Mouse (Mus musculus) c-Kit-positive CD71-positive TER-119-negative erythroid progenitor cells, embryonic 14.5 days (primary cell): ENCODE measurements around the gene Daglb.
A peak's percentile ranks its signal among the peaks of the same experiment; 100 is the strongest.
"Not testable (repeated sequence)": the region's sequence is repeated elsewhere in the genome, so short reads cannot be mapped to it uniquely, and the experiment has no call there.

Experiments
- DNase-seq: peaks from one replicate; pipeline ENCODE4 v3.0.0-alpha.2; 2013; ENCODE audit warnings: low read depth

The Daglb gene

GRCm38 (mm10) chr5:143487193-143487592 is 22.8 kb downstream of the Daglb start:
- no peak for DNase-seq

- DNase-seq: no peak
These were observed 23.6 kb downstream of the Daglb start for GRCm38 (mm10) chr5:143487998-143488397.

- no peak for DNase-seq
These were observed 25.5 kb downstream of the Daglb start for GRCm38 (mm10) chr5:143489749-143490342.

- DNase-seq: no peak
These were observed 27.4 kb downstream of the Daglb start for GRCm38 (mm10) chr5:143491736-143492135.

- DNase-seq: no peak
These were observed 28.8 kb downstream of the Daglb start for GRCm38 (mm10) chr5:143493163-143493562.

- no peak for DNase-seq
These were observed 31.3 kb downstream of the Daglb start for GRCm38 (mm10) chr5:143495708-143496107.

- DNase-seq: no peak
These were observed 33.1 kb downstream of the Daglb start for GRCm38 (mm10) chr5:143497451-143497850.

- DNase-seq: no peak
These were observed 34.8 kb downstream of the Daglb start for GRCm38 (mm10) chr5:143499197-143499596.

GRCm38 (mm10) chr5:143499686-143500085 is 35.3 kb downstream of the Daglb start:
- no peak for DNase-seq

GRCm38 (mm10) chr5:143500711-143501110 is 36.3 kb downstream of the Daglb start:
- DNase-seq: not testable (repeated sequence)

- DNase-seq: no peak
These were observed 36.8 kb downstream of the Daglb start for GRCm38 (mm10) chr5:143501140-143501539.

GRCm38 (mm10) chr5:143501649-143502048 is 37.3 kb downstream of the Daglb start:
- no peak for DNase-seq

- no peak for DNase-seq
These were observed 38.6 kb downstream of the Daglb start for GRCm38 (mm10) chr5:143502899-143503557.

GRCm38 (mm10) chr5:143503740-143504139 is 39.4 kb downstream of the Daglb start:
- DNase-seq: no peak

- DNase-seq: peak; percentile 46
These were observed 40.1 kb downstream of the Daglb start for GRCm38 (mm10) chr5:143504453-143504852.

- DNase-seq: no peak
These were observed 40.7 kb downstream of the Daglb start for GRCm38 (mm10) chr5:143505056-143505455.

GRCm38 (mm10) chr5:143505545-143505944 is 41.2 kb downstream of the Daglb start:
- DNase-seq: no peak

GRCm38 (mm10) chr5:143509294-143509693 is 44.9 kb downstream of the Daglb start:
- DNase-seq: peak; percentile 37

GRCm38 (mm10) chr5:143509737-143510136 is 45.4 kb downstream of the Daglb start:
- DNase-seq: peak; percentile 59

- DNase-seq: no peak
These were observed 47.2 kb downstream of the Daglb start for GRCm38 (mm10) chr5:143511577-143511976.

- DNase-seq: peak; percentile 72
These were observed 47.9 kb downstream of the Daglb start for GRCm38 (mm10) chr5:143512305-143512704.

GRCm38 (mm10) chr5:143514878-143515277 is 50.5 kb downstream of the Daglb start:
- DNase-seq: no peak

- DNase-seq: no peak
These were observed 52.6 kb downstream of the Daglb start for GRCm38 (mm10) chr5:143517005-143517404.

- no peak for DNase-seq
These were observed 53.1 kb downstream of the Daglb start for GRCm38 (mm10) chr5:143517436-143517835.
